Mouse (Mus musculus) ES-E14 (cell line): Measurements from ENCODE around the gene Dock10. TPM values are rescaled to one million over a fixed set of nuclear protein-coding genes. Genes with fewer than 3 reads are reported as not detected.
A peak's percentile ranks its signal among the peaks of the same experiment; 100 is the strongest.

ENCODE experiments used
- DNase-seq: peaks from one replicate; pipeline ENCODE4 v3.0.0-alpha.2; 2013; ENCODE audit warnings: low read depth, low spot score
- H3K27ac ChIP-seq: 2 replicates; pipeline ENCODE4 v1.5.1; 2012; ENCODE audit warnings: low read depth, mild to moderate bottlenecking, low read length, moderate library complexity, mixed read lengths; ENCODE audit not compliant: poor library complexity, insufficient read depth, severe bottlenecking
- H3K36me3 ChIP-seq: 2 replicates; pipeline ENCODE4 v1.6.1; 2012; ENCODE audit warnings: mild to moderate bottlenecking, low read length, moderate library complexity, mixed read lengths; ENCODE audit not compliant: control insufficient read depth, poor library complexity, insufficient read depth, severe bottlenecking
- H3K4me1 ChIP-seq, 2 experiments: fragments of 150-350 bp in 1 of 2; sonication (generic) in 1 of 2; 2 replicates each; pipeline ENCODE4 v1.6.1; 2012; ENCODE audit warnings: low read length in 2 of 2, mild to moderate bottlenecking in 1 of 2, mixed read lengths in 1 of 2; ENCODE audit not compliant: control insufficient read depth in 2 of 2, insufficient read depth in 2 of 2, poor library complexity in 1 of 2
- H3K4me3 ChIP-seq, 2 experiments: fragments of 150-350 bp in 1 of 2; sonication (generic) in 1 of 2; 2 replicates each; pipeline ENCODE4 v1.5.1; 2012; ENCODE audit warnings: low read length in 2 of 2, low read depth in 1 of 2, mild to moderate bottlenecking in 1 of 2, mixed read lengths in 1 of 2; ENCODE audit not compliant: insufficient read depth in 1 of 2, poor library complexity in 1 of 2, severe bottlenecking in 1 of 2
- H3K9ac ChIP-seq: 2 replicates; pipeline ENCODE4 v1.6.1; 2012; ENCODE audit warnings: low read depth, mild to moderate bottlenecking, low read length, mixed read lengths; ENCODE audit not compliant: poor library complexity, insufficient read depth, severe bottlenecking
- H3K9me3 ChIP-seq: fragments of 150-350 bp; sonication (generic); 2 replicates; pipeline ENCODE4 v1.6.1; 2012; ENCODE audit warnings: low read depth, mild to moderate bottlenecking, low read length; ENCODE audit not compliant: control insufficient read depth, insufficient read depth
- CHD2 ChIP-seq: IDR thresholded peaks from 2 replicates; pipeline ENCODE4 v1.6.1; 2014; ENCODE audit warnings: mild to moderate bottlenecking, low read depth, low read length, inconsistent platforms
- HCFC1 ChIP-seq: IDR thresholded peaks from 2 replicates; pipeline ENCODE4 v1.6.1; 2012; ENCODE audit warnings: low read length, inconsistent platforms, borderline replicate concordance; ENCODE audit not compliant: insufficient read depth
- MAFK ChIP-seq: IDR thresholded peaks from 2 replicates; pipeline ENCODE4 v1.6.1; 2014; ENCODE audit warnings: mild to moderate bottlenecking, low read depth, low read length, inconsistent platforms; ENCODE audit not compliant: insufficient read depth
- ZC3H11A ChIP-seq: IDR thresholded peaks from 2 replicates; pipeline ENCODE4 v1.6.1; 2012; ENCODE audit warnings: low read depth, mild to moderate bottlenecking, inconsistent platforms, low read length, borderline replicate concordance
- ZNF384 ChIP-seq: IDR thresholded peaks from 2 replicates; pipeline ENCODE4 v1.6.1; 2012; ENCODE audit warnings: low read depth, low read length, inconsistent platforms
- in situ Hi-C, 2 experiments: fragments of 600-800 bp; cut with MboI; formaldehyde crosslinking; loops; one replicate each; pipeline ENCODE4 v1.15.1; 2025; ENCODE audit warnings: low sequenced_read_pairs in 2 of 2, inconsistent platforms in 1 of 2; ENCODE audit not compliant: unreplicated experiment in 2 of 2
- total RNA-seq: library from RNA; depleted of rRNA; stranded (reverse); fragments of 300-350 nt; gene quantifications from 2 replicates; pipeline ENCODE4 v1.2.3, GENCODE M21; 2012

The Dock10 gene
- total RNA-seq, 1 experiment = 0.67 TPM

DNA sequence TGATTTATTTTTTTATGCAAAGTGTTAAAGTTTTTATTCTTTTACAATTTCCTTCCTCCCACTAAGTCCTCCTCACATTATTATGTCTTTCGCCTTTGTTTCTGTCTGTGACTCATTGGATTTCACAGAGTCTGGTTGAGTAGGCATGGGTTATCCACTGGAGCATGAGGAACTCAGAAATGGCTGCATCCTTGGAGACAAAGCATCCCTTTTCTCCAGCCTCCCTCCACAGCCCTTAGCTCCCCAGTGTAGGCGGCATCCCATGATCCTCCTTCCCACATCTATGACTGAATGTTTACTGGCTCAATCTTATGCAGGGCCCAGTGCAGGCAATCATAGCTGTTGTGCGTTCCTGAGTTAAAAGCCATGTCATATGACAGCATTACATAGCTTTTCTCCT lies 216.8 kb downstream of the Dock10 start:
- DNase-seq = no peak
- in situ Hi-C loops = no loop called here
- no peaks in the 10 kb centered on the region for H3K9me3 ChIP-seq
- no peak overlapping the region for H3K27ac ChIP-seq
- no peaks in the 10 kb centered on the region for H3K4me1 ChIP-seq
- H3K4me3 ChIP-seq = no peak overlapping the region
- no peak for TF ChIP-seq ZC3H11A
- no peak for TF ChIP-seq HCFC1
- TF ChIP-seq ZNF384 = no peak
- TF ChIP-seq CHD2 = no peak
- no peak for TF ChIP-seq MAFK
- H3K9ac ChIP-seq = no peak overlapping the region
- H3K36me3 ChIP-seq = no peaks in the 10 kb centered on the region

DNA sequence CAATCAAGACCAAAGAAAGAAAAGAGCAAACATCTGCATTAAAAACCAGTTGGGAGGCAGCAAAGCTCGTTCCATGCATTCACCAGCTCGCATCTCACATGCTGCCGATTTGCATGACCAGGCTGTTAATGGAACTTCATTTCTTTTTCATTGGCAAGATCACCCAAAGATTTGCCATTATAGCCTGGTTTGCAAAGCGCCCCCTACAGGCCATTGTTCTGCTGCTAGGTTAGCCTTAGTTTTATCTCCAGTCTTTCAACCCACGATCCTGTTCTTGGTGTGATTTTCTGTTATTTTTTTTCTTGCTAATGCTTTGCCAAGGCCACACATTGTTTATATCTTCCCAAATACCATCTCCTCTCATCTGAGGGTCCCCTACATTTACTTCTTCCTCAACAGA lies 236.1 kb downstream of the Dock10 start:
- Histone ChIP-seq H3K4me3 (no peak overlapping the region), H3K27ac (no peak overlapping the region), H3K9ac (no peak overlapping the region), H3K9me3 (no peaks in the 10 kb centered on the region), H3K4me1 (no peaks in the 10 kb centered on the region), H3K36me3 (no peaks in the 10 kb centered on the region)
- peak; percentile 15 for DNase-seq
- TF ChIP-seq ZC3H11A = no peak
- no peak for TF ChIP-seq ZNF384
- TF ChIP-seq CHD2 = no peak
- TF ChIP-seq HCFC1 = no peak
- no peak for TF ChIP-seq MAFK
- in situ Hi-C loops = no loop called here

DNA sequence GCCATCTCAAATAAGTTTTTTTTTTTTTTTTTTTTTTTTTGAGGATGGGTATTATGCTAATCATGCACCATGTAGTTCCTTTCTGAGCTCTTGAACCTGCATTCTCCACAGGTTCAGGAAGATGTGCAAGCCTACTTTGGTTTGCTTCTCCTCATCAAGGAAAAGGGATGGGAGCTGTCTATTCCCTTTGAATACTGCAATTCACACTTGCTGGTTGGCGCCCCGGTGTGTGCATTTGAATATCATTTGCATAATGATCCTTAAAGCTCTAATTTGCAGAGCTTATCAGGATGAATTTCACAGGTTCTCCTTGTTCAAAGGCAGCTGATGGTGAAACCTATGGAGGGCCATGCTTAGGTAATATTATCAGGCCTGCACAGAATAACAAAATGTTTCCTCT lies 237.9 kb downstream of the Dock10 start:
- no peak overlapping the region for H3K27ac ChIP-seq
- H3K4me3 ChIP-seq = no peak overlapping the region
- H3K4me1 ChIP-seq = no peaks in the 10 kb centered on the region
- no peak overlapping the region for H3K9ac ChIP-seq
- DNase-seq = no peak
- H3K36me3 ChIP-seq = no peaks in the 10 kb centered on the region
- H3K9me3 ChIP-seq = no peaks in the 10 kb centered on the region
- no peak for TF ChIP-seq ZNF384
- TF ChIP-seq MAFK = no peak
- TF ChIP-seq HCFC1 = no peak
- no peak for TF ChIP-seq CHD2
- no peak for TF ChIP-seq ZC3H11A
- in situ Hi-C loops = no loop called here

DNA sequence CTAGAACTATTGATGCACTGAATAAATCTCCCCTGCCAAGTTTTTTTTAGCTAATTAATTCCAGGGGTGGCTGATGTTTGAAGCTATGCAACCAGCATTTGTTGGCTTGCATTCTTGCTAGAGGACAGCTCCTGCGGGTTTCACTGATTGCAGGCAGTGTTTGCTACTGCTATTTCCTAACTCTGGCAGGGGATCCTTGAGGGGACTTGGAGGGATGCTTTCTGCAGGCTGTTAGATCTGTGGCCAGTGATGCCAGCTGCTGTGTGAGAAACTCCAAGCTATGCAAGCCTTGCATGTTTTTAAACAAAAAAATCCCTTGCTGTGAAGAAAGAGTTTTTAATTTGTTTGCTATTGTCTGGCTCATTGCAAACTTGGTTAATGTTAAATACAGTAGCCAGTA lies 238.4 kb downstream of the Dock10 start:
- TF ChIP-seq ZC3H11A (no peak), CHD2 (no peak), ZNF384 (no peak), MAFK (no peak), HCFC1 (no peak)
- no peak for DNase-seq
- no peak overlapping the region for H3K9ac ChIP-seq
- H3K27ac ChIP-seq = no peak overlapping the region
- H3K9me3 ChIP-seq = no peaks in the 10 kb centered on the region
- in situ Hi-C loops = loop anchor here in 1 of 2 experiments (10.0 kb wide), 1 partner anchor 345 kb away; no protein-coding TSS in a partner anchor
- no peaks in the 10 kb centered on the region for H3K36me3 ChIP-seq
- no peaks in the 10 kb centered on the region for H3K4me1 ChIP-seq
- H3K4me3 ChIP-seq = no peak overlapping the region

DNA sequence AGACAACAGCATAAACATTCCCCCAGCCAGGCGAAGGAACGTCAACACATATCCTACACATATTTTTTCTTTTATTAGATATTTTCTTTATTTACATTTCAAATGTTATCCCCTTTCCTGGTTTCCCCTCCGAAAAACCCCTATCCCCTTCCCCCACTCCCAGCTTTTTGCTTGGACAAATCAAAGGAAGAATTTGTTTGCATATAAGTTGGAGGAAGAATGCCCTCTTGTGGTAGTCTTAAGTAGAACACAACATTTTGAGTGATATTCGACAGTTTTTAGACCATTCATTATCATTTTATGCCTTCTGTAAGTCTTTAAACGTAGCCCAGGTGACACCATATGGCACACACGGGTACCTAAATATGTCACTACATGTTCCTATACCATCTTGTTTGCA lies 242.5 kb downstream of the Dock10 start:
- Histone ChIP-seq H3K36me3 (no peaks in the 10 kb centered on the region), H3K4me1 (no peaks in the 10 kb centered on the region), H3K9ac (no peak overlapping the region), H3K27ac (no peak overlapping the region), H3K9me3 (no peaks in the 10 kb centered on the region), H3K4me3 (no peak overlapping the region)
- DNase-seq = peak; percentile 7
- TF ChIP-seq MAFK (no peak), ZNF384 (no peak), CHD2 (no peak), HCFC1 (no peak), ZC3H11A (no peak)
- in situ Hi-C loops = loop anchor here in 1 of 2 experiments (10.0 kb wide), 1 partner anchor 341 kb away; no protein-coding TSS in a partner anchor
